Mouse (Mus musculus): ENCODE measurements around the gene Pgm1.
A peak's percentile ranks its signal among the peaks of the same experiment; 100 is the strongest.

DNA sequence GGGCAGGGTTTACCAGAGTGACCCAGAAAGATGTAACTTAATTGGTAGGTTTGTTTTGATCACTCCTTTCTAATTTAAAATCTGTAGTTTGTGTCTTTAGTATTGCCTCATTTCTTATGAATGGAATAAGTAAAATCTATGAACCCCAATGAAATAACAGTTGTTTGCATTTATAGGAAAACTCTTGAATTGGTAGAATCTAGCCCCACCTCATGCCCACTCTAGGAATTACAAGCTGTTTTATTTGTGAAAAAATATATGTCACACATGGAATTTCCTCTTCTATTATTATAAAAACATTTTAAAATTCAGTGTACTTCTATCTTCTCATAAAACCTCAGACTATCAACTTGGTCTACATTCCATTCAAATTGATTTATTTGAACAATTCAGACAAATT lies 47.3 kb upstream of the Pgm1 start:
- TF ChIP-seq CTCF (IDR thresholded peaks at IDR 0.05; ENCODE audit: borderline replicate concordance, insufficient read depth, low read depth, low read length) (peak; percentile 46; the same call in 1 of the 2 replicates), POLR2A (IDR thresholded peaks at IDR 0.05; ENCODE audit: borderline replicate concordance, insufficient read depth, low read length) (no peak)
